Mouse (Mus musculus): ENCODE data around the gene Blmh. TPM values are rescaled to one million over a fixed set of nuclear protein-coding genes. Genes with fewer than 3 reads are reported as not detected.

The Blmh gene
- total RNA-seq, 1 experiment from 2014 or later, result 56.1 TPM

GRCm38 (mm10) chr11:76997916-76998704 is 73.5 kb downstream of the Blmh start, which contains the start of gene Slc6a4:
Gene Slc6a4, plus strand, starts transcription at chr11:76998603.
- no peak for DNase-seq

- DNase-seq, result no peak
These were observed 74.2 kb downstream of the Blmh start for GRCm38 (mm10) chr11:76998705-76999226.

GRCm38 (mm10) chr11:77000741-77001140 is 76.1 kb downstream of the Blmh start:
- DNase-seq, result no peak

GRCm38 (mm10) chr11:77002361-77002760 is 77.8 kb downstream of the Blmh start:
- peak; percentile 41 for DNase-seq

- DNase-seq, result no peak
These were observed 81.3 kb downstream of the Blmh start for GRCm38 (mm10) chr11:77005881-77006280.

GRCm38 (mm10) chr11:77006616-77007015 is 82.0 kb downstream of the Blmh start:
- DNase-seq, result no peak

GRCm38 (mm10) chr11:77009069-77010025 is 84.7 kb downstream of the Blmh start:
- no peak for DNase-seq

- no peak for DNase-seq
These were observed 86.3 kb downstream of the Blmh start for GRCm38 (mm10) chr11:77010762-77011475.

GRCm38 (mm10) chr11:77018046-77018445 is 93.4 kb downstream of the Blmh start:
- DNase-seq, result no peak

- DNase-seq, result no peak
These were observed 94.9 kb downstream of the Blmh start for GRCm38 (mm10) chr11:77019539-77019938.

GRCm38 (mm10) chr11:77021749-77022396 is 97.3 kb downstream of the Blmh start:
- no peak for DNase-seq

- DNase-seq, result no peak
These were observed 102.0 kb downstream of the Blmh start for GRCm38 (mm10) chr11:77026559-77026958.

GRCm38 (mm10) chr11:77028157-77028556 is 103.5 kb downstream of the Blmh start:
- no peak for DNase-seq

GRCm38 (mm10) chr11:77031151-77031934 is 106.7 kb downstream of the Blmh start:
- DNase-seq, result no peak

Other genes with a start within 250 kb of the Blmh start
- 40.3 and 75.9 TPM in 2 replicates for gene Trarg1, start 245.0 kb upstream of the Blmh start, total RNA-seq (2021)
- gene Gosr1, start 161.2 kb upstream of the Blmh start, total RNA-seq (2021), result 64.2 and 67.3 TPM in 2 replicates
- 43.5 and 45.8 TPM in 2 replicates for gene Cpd, start 77.8 kb upstream of the Blmh start, total RNA-seq (2021)
- 0.78 and 1.3 TPM in 2 replicates for gene Tmigd1, start 22.6 kb upstream of the Blmh start, total RNA-seq (2021)
- gene Slc6a4, start 73.8 kb downstream of the Blmh start, total RNA-seq (2021), result 37.1 and 38.4 TPM in 2 replicates
- 25.3 and 28.2 TPM in 2 replicates for gene Nsrp1, start 153.6 kb downstream of the Blmh start, total RNA-seq (2021)